In genomic region chr19:57354050-57354449, GRCm38 (mm10) we compare ENCODE assay signal across 13 mouse cellular contexts.
"Had no signal": no experiment of that assay in that cellular context is flagged by ENCODE, and none has a peak within 500 bp of the region (broad histone marks: within the 10 kb centered on the region; RNA-seq: fewer than 3 reads in every experiment).

No protein-coding gene starts in this region.

- DNase-seq: retina, postnatal 1 day; right cerebral cortex, adult 18-20 months; right cerebral cortex, postnatal 14 days; right cerebral cortex, postnatal 25 days; right cerebral cortex, postnatal 4 days; spleen, adult 18-20 months; thymus, adult 18-20 months; thymus, adult 2 months; thymus, postnatal 14 days; thymus, postnatal 25 days had no signal

- H3K4me3 ChIP-seq: neural tube, embryonic 13.5 days; neural tube, embryonic 15.5 days; stomach, embryonic 15.5 days had no signal

- H3K27me3 ChIP-seq: neural tube, embryonic 13.5 days; neural tube, embryonic 15.5 days; stomach, embryonic 15.5 days had no signal

- H3K9me3 ChIP-seq: neural tube, embryonic 13.5 days; neural tube, embryonic 15.5 days; stomach, embryonic 15.5 days had no signal

- H3K4me2 ChIP-seq: neural tube, embryonic 13.5 days; neural tube, embryonic 15.5 days; stomach, embryonic 15.5 days had no signal

- H3K27ac ChIP-seq: neural tube, embryonic 13.5 days; neural tube, embryonic 15.5 days had no signal

- H3K9ac ChIP-seq: neural tube, embryonic 13.5 days; neural tube, embryonic 15.5 days; stomach, embryonic 15.5 days had no signal

- H3K36me3 ChIP-seq: neural tube, embryonic 13.5 days; neural tube, embryonic 15.5 days; stomach, embryonic 15.5 days had no signal
